Mouse (Mus musculus) spleen, adult 2 months (tissue): ENCODE measurements around the gene Micall1.

ENCODE experiments used
- CTCF ChIP-seq: fragments of 200-500 bp; IDR thresholded peaks from 2 replicates; pipeline ENCODE4 v1.5.1; 2011; ENCODE audit warnings: mild to moderate bottlenecking, inconsistent platforms; ENCODE audit not compliant: insufficient read depth, insufficient read length, insufficient replicate concordance; ENCODE audit errors: extremely low read depth
- POLR2A ChIP-seq: fragments of 200-500 bp; IDR thresholded peaks from 2 replicates; pipeline ENCODE4 v1.6.1; 2011; ENCODE audit warnings: low read depth, low read length, inconsistent platforms

GRCm38 (mm10) chr15:79115276-79115675 is 6.6 kb downstream of the Micall1 start:
- TF ChIP-seq POLR2A: no peak
- TF ChIP-seq CTCF: no peak
